Mouse (Mus musculus) hindlimb bud, embryonic 11.5 days (tissue): ENCODE results near the gene Thada.

Source experiments
- DNase-seq: peaks from one replicate; pipeline ENCODE4 v3.0.0-alpha.2; 2012; ENCODE audit warnings: low read depth, low spot score; ENCODE audit errors: extremely low spot score

The Thada gene

DNA sequence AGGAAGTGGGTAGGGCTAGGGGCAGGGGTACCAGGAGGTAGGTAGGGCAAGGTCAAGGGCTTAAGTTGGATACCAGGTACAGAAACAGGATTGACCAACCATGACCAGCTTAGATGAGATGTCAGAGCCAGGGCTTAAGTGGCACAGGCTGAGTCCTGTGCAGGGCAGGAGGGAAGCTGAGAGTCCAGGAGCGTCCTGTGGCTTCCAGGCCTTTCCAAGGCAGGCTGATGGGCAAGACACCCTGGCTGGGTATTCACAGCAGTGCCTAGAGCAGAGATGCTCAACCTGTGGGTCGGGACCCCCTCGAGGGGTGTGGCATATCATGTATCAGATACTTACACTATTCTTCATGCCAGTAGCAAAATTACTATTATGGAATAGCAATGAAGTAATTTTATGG, 300.3 kb downstream of the Thada start:
- no peak for DNase-seq

DNA sequence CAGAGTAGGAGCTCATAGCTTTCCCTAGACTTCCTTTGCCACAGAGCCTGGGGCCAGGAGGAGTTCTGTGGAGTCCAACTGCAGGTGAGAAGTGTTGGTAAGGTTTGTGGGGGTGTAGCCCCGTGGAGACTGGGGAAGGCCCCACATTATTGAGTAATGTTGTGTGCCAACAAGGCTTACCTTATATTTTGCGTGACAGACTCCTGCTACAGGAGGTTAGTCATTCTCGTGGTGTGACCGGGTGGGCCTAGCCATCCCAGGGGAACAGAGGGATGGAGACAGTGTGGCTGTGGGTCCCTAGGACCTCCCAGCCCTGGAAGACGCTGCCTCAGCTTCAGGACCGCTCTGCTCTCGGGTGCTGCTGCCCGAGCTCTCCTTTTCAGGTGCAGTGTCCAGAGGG, 301.9 kb downstream of the Thada start:
- no peak for DNase-seq

DNA sequence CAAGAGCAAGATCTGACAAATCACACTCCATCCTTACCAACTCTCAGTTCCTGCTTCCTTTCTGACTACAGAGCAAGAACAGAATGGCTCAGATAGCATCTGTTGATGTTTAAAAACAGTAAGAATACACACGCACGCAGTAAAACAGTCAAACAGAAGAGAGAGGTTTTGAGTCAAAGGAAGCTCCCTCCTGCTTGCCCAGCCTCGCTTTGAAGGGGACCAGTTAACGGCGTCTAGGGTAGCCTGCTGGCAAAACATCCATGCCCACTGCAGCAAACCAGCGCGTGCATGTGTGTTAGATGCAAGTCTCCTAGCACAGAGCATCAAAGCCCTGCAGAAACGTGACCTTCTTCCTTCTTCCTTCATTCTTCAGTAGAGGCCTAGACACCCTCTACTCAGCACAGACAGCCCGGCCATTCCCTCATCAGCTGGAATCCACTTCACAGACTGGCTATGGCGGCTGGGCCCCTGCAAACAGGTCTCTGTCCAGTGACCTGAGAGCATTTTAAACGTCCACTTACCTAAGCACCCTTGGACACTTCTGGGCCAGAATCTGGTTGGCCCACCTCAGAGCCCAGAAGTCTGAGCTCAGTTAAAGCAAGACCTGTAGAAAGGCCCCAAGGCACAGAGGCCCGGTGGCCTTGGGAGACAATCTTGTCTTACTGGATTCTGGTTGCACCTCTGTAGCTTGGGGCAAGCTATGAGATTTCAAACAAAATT, 302.8 kb downstream of the Thada start:
- DNase-seq = no peak

DNA sequence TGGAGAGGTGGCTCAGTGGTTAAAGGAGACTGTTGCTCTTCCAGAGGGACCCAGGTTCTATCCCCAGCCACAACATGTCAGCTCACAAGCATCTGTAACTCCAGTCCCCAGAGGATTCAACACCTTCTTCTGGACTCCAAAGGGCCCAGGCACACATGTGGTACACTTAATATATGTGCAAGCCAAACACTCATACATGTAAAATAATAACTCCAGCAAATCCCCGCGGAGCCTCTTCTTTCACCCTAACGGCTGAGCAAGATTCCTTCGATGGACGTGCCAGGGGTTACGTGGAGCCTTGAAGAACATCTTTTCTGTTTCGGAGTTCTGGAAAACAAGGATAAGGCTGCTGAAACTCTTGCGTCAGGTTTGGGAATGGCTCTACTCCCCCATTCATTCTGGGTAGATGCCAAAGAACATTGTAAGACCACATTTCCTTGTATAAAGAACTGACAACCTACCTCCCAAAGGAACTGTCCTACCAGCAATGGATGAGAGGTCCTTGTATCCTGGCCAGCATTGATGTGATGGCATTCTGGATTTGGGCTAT, 303.7 kb downstream of the Thada start:
- DNase-seq = no peak

DNA sequence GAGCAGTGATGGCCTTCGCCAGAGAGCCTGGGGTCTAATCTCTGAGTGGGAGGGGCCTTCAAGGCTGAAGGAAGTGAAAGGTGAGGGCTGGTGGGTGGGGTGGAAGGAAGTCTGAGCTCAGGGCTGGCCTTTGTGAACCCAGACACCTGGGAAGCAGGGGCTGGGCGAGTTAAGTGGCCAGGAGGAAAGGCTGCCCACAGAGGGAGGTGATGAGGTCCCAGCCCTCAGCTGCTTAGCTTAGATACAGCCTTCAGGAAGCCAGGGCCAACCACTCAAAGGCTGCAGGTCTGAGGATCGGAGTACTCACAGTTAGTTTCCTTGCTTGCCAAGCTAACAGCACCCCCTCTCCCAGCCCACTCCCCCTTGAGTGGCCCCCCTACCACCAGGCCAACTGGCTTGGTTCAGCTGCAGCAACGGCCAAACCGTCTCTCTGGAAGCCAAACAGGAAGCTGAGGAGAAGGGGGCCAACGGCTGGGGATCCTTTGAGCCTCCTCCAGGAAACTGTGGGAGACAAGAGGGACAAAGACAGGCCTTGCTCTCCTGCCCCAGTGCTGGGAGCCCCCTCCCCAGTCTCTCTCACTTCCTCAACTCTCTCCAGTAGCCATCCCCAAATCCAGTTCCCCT, 304.7 kb downstream of the Thada start:
- no peak for DNase-seq

DNA sequence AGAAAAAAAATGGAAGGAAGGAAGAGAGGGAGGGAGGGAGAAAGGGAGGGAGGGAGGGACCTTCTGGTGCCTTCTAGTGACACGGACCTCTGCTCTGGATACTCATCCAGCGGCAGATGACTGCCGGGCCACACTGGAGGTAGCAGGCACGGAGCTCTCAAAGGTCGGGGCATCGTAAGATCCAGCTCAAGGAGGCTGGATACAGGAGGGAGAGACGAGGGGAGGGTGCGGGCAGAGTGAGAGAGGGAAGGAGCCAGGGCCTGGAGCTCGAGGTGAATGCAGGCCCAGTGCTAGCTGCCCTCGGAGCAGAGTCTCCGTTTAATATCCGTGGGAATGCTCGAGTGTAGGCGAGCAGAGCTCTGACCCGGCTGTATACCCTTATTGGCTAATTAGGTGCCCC, 307.1 kb downstream of the Thada start:
- no peak for DNase-seq

DNA sequence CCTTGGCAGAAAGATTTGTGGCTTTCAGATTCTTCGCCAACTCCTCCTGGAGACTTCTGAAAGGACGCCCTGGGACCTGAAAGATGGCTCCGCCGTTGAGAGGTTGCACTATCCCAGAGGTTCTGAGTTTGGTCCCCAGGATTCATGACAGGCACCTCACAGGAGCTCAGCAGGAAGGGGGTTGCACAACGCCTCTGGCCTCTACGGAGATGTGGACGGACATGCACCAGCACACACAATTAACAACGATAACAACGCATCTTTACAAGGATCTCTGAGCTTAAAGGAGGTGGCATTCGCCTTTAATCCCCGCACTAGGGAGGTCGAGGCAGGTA, 307.6 kb downstream of the Thada start:
- DNase-seq = no peak

DNA sequence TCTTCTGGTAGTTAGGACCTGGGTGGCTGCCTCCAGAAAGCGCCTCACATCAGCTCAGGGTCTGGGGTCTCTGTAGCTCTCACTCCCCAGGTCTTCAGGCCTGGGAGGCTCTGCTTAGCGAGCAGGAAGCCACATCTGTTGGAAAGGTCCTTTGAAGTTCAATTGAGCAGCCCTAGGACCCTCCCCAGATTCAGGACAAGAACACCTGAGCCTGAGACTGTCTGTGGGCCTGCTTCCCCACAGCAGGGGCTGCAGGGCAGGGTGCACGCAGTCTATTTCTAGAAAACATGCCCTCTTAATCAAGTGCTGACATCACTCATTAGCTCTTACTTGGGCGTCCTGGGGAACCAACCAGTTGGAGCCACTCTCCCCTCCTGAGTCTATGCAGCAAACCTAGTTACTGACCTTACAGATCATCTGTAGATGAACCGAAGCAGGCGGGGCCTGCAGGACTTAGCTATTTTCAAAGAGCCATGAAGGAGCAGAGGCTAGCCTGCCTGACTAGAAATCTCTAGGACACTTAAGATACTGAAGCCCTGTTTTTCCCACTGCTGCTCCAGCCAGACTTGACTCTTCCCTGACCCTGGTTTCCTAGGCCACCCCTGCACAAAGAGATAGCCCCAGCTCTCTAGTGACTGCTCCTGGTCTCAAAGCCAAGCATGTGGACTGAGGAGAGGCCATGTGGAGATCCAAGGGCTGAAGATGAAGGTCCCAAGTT, 308.1 kb downstream of the Thada start:
- no peak for DNase-seq

DNA sequence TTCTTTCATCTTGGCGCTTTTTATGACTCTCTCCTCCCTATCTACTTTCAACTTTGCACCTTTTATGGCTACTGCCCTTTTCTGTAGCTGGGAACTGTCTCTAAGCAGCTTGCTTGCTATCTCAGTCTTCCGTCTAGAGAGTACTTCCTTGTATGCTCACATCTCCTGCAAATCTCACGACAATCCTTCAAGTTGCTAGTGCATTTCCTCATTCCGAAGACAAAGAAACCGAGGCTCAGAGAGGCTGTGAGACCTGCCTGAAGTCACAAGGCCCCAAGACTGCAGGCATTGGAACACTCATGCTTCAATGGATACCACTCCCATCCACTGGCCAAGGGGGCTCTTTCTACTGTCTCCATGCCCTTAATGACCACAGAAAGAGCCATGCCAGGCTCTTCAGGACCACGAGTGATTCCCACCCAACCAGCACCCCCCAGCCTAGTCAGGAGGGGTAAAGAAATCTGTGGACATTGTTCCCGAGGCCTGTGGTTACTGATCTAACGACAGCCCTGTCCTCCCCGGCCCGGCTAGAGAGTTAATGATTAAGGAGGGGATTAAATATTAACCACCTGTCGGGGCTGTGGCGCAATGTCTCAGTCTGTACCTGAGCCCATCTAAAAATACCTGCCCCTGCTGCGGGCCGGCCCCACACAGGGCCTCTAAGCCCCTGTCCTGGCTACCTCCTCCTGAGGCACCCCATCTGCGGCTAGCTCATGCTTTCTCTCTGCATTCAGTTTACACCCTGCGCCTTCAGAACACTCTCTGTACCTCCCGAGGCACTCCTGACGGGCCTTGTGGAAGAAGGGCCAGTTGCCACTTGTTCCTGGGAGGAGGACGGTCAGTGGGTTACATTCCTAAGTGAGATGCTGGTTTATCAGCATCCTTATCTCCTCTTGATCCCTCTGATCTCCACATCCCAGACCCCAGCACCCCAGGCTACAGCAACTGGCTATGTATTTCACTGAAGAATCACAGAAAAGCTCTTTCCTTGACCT, 309.0 kb downstream of the Thada start:
- no peak for DNase-seq

DNA sequence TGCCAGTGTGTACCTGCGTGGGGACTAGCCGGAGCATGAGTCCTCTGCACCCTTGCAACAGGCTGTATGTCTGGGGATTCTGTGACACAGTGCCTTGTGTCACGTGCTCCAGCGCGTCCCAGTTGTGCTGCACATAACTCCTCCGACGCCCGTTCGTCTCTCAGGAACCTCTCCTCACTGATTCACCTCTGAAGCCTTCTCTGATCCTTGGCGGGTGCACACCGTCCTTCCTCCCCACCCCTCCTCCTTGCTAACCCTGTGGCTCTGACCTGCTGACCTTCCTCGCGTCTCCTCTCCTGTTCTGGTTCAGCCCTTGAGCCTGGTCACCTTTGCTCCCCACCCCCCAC, 309.8 kb downstream of the Thada start:
- DNase-seq = no peak

DNA sequence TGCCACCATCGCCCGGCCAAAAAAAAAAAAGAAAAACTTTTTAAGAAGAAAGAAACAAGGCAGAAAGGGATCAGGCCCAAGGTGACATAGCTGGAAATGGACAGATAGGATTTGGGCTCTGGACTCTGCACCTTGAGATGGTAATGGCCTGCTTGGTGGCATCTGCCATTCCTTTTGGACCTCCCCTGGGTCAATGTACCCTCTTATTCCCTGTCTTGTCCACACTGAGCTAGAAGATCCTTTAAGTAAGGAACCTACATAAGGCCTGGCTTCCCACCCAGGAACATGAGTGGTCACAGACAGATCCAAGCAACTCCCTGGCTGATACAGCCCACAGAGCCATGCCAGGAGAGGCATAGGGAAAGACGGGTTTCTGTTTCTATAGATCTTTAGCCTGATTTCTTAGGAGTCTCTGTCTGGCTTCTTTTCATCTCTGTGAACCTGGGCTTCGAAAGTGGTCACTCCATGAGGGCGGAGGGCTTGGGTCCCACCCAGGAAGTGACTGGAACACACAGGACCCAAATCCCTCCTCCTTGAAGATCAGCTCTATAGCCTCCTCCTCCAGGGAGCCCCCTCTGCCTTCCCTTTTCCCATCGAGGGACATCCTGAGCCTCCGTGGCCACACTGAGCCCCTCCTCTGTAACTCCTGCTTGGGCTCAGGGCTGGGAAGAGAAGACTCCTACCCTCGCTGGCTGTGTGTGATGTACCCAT, 310.3 kb downstream of the Thada start:
- DNase-seq = no peak

DNA sequence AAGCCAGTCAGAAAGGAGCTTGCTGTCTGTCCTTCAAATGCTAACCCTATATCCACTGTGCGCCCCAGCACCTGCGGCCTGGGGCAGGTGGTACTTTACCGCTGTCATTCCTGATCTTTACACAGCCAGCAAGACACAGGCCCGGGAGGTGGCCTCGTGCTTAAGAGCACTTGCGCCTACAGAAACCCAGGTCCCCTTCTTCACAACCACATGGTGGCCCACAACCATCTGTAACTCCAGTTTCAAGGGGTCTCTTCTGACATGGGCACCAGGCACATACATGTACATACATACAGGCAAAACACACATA, 311.0 kb downstream of the Thada start:
- DNase-seq = no peak

DNA sequence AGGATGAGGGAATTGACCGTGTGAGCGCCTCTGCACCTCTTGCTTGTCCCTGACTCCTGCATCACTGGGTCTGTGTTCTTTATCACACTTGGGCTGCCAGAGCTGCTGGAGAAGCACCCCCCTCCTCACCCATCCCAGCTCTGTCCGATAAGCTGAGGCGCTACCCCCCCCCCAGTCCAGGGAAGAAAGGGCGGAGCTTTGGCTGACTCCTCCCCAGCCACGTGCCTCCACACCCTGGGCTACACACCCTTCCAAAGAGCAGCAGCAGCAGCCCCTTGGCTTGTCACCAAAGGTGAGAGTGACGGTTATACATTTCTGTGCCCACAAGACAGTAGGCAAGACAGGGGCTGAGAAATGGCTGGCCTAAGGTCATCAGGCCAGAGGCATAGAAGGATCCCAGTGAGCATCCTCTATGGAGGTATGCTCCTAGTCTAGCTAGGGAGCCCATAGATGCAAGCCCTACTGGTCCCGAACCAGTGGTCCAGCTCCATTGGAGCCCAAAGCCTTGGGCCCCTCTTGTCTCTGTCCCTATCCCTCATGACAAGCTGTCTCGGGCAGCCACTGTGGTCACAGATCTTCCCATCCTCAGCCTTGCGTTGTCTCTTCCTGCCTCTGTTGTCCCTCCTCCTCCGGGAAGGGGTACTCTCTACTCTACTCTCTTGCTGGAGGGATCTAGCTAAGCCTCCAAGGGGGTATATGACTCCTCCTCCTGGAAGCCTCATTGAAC, 311.5 kb downstream of the Thada start:
- no peak for DNase-seq

DNA sequence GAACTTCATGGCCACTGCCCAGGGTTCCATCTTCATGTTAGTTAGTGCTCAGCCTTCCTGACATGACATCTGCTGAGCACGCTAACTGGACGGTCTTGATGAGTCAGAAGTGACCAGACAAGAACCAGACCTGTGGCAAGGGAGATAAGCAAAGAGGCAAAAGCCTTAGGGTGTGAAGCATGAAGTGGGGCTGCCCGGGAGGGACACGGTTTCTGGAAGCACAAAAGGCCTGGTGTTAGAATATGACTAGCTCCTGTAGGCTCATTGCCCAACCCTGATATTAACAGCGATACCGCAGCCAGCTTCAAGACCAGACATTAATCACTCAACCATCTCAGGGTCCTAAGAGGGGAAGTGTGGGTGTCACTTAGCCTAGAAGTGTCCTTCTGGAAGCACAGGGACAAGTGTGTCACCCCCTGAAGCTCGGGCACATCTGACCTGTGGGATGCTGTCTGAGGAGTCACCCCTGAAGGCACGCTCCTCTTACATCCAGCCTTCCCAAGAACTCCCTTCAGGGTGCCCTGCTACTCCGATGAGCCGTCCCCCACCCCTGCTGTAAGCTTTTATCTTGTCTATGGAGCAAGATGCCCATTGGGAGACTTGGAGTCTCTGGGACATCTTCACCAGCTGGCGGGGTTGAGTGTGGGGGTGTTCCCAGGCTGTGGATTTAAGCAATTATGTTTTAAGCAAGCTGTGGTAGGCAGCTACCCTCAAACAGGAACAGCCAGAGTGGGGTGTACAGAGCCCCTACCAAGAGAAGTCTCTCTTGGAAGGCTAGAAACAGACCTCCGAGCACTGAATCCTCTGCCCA, 312.8 kb downstream of the Thada start:
- DNase-seq = no peak

DNA sequence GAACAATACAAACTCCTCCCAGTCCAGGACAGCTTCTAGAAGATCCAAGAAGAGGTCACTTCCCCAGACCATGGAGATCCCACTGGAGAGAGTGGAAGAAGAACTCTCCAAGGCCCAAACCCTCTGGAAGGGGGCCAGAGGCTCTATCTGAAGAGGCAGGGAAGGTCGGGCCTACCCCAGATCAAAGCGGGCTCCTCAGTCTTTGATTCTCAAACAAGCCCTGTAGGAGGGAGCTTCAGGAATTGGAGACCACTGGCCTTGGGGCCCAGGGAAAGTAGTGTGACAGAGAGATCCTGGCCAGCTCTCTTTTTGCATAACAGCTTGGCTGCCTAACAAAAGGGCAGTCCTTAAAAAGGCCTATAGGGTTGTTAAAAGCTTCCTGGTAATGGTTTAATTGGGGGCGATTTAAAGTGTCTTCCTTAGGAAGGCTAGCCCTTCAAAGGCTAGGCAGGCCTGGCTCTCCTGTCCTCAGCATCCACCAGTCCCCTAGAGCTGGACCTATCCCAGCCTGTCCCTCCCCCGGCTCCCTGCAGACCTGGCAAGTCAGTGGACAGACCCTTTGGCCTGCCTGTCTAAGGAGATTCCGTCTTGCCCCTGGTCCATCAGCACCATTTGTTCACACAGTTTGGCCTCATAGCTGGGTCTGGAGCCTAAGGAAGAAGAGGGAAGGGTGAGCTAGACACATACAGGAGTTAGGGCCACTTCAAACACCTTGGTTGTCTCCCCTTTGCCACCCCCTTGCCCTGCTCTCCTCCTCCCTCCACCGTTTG, 313.6 kb downstream of the Thada start:
- DNase-seq = no peak

DNA sequence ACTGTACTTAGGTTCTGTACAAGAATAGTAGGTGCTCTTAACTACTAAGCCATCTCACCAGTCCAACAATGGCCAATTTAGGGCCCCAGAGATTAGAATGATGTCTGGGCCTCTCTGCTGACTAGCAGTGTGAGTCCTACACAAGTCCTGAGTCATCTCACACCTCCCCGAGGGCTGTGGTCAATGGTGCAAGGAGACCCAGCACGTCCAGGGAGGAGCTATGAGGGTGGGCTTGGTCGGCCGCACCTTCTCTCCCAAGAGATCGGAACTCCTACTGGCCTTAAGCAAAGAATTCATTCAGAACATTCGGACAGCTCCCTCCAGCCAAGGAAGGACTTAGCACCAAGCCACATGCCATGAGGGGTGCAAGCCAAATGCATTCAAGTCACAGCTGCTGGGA, 314.7 kb downstream of the Thada start:
- DNase-seq = no peak

DNA sequence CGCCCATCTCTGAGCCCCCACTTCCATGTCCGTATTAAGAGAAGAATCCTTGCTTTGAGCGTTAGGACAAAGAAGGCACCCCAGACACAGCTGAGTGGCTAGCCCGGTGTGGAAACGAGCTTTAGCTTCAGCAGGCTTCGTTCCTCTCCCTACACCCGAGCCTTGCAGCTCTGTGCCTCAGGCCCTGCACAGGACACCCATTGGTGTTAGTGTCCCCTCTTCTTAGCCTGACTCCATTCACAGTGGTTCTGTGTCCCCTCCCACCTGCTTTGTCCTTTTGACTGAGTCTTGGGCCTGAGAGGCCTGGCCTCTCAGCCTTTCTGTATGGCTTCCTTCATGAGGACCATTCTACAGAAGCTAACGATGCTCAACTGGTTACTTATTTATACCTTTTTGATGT, 315.7 kb downstream of the Thada start:
- DNase-seq = no peak

DNA sequence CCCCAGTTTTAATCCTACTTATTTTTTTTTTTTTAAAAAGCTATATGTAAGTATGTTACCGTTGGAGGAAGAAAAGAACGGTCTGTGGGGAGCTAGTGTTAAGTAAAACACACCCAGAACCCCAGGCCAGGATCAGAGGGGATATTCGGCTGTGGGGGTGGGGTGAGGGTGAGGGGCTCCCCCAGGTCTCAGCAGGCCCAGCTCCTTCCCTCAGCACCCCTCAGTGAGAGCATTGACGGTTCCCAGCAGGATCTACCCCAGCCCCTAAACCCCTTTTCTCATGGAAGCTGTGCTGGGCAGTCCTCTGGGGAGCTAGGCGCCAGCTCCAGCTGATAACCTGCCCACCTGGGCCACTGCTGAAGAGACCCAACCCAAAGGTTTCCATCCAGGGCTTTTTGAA, 316.4 kb downstream of the Thada start:
- DNase-seq = no peak
